Mouse (Mus musculus) kidney, postnatal 14 days (tissue): Measurements from ENCODE around the gene Hist1h2af.
"Not testable (repeated sequence)": the region's sequence is repeated elsewhere in the genome, so short reads cannot be mapped to it uniquely, and the experiment has no call there.

Experiments
- DNase-seq: peaks from one replicate; pipeline ENCODE4 v3.0.0; 2022; ENCODE audit warnings: mixed read lengths

The Hist1h2af gene

GRCm38 (mm10) chr13:23560699-23561098 lies 27.0 kb downstream of the Hist1h2af start:
- DNase-seq, result not testable (repeated sequence)

GRCm38 (mm10) chr13:23561531-23561882 lies 27.8 kb downstream of the Hist1h2af start:
- not testable (repeated sequence) for DNase-seq

GRCm38 (mm10) chr13:23561883-23562659 lies 28.4 kb downstream of the Hist1h2af start, which contains the start of gene Hist1h3e:
Gene Hist1h3e, minus strand, starts transcription at chr13:23562369.
- DNase-seq, result peak; percentile 95

GRCm38 (mm10) chr13:23562699-23563462 lies 29.2 kb downstream of the Hist1h2af start:
- peak; percentile 58 for DNase-seq

- no peak for DNase-seq
These were observed 30.8 kb downstream of the Hist1h2af start for GRCm38 (mm10) chr13:23564482-23564881.

- not testable (repeated sequence) for DNase-seq
These were observed 36.7 kb downstream of the Hist1h2af start for GRCm38 (mm10) chr13:23570261-23571021.

- DNase-seq, result peak; percentile 76
These were observed 37.4 kb downstream of the Hist1h2af start, which contains the start of the genes Hist1h2ae and Hist1h2bg for GRCm38 (mm10) chr13:23571022-23571503. Gene Hist1h2ae, minus strand, starts transcription at chr13:23571220. Gene Hist1h2bg, plus strand, starts transcription at chr13:23571396.

GRCm38 (mm10) chr13:23571504-23572217 lies 38.0 kb downstream of the Hist1h2af start:
- DNase-seq, result not testable (repeated sequence)

GRCm38 (mm10) chr13:23572218-23573033 lies 38.7 kb downstream of the Hist1h2af start:
- DNase-seq, result no peak

- not testable (repeated sequence) for DNase-seq
These were observed 39.6 kb downstream of the Hist1h2af start for GRCm38 (mm10) chr13:23573034-23573897.

GRCm38 (mm10) chr13:23573898-23574524 lies 40.3 kb downstream of the Hist1h2af start, which contains the start of the genes Hist1h2bf and Hist1h2ad:
Gene Hist1h2bf, minus strand, starts transcription at chr13:23574196.
Gene Hist1h2ad, plus strand, starts transcription at chr13:23574381.
- peak; percentile 94 for DNase-seq

- not testable (repeated sequence) for DNase-seq
These were observed 41.0 kb downstream of the Hist1h2af start for GRCm38 (mm10) chr13:23574546-23575170.

- DNase-seq, result peak; percentile 73
These were observed 41.7 kb downstream of the Hist1h2af start, which contains the start of gene Hist1h3d for GRCm38 (mm10) chr13:23575271-23575851. Gene Hist1h3d, plus strand, starts transcription at chr13:23575763.

- not testable (repeated sequence) for DNase-seq
These were observed 42.2 kb downstream of the Hist1h2af start for GRCm38 (mm10) chr13:23575864-23576313.

- no peak for DNase-seq
These were observed 42.7 kb downstream of the Hist1h2af start for GRCm38 (mm10) chr13:23576351-23576881.

GRCm38 (mm10) chr13:23576906-23577639 lies 43.4 kb downstream of the Hist1h2af start:
- DNase-seq, result no peak

- DNase-seq, result no peak
These were observed 44.1 kb downstream of the Hist1h2af start for GRCm38 (mm10) chr13:23577835-23578234.
